Mouse (Mus musculus): Measurements from ENCODE around the gene Nhlrc3. TPM values are rescaled to one million over a fixed set of nuclear protein-coding genes. Genes with fewer than 3 reads are reported as not detected.
A peak's percentile ranks its signal among the peaks of the same experiment; 100 is the strongest.

Nhlrc3 gene
- polyA plus RNA-seq, 1 experiment from 2014 or later: 7.0 TPM

- Histone ChIP-seq H3K9ac (replicated peaks) (no peak overlapping the region), H3K4me3 (replicated peaks) (no peak overlapping the region), H3K36me3 (peaks cover 69% of the 10 kb centered on the region), H3K4me2 (no peak overlapping the region), H3K4me1 (peaks cover 16% of the 10 kb centered on the region), H3K27ac (replicated peaks) (no peak overlapping the region), H3K9me3 (replicated peaks) (no peaks in the 10 kb centered on the region), H3K27me3 (replicated peaks) (no peaks in the 10 kb centered on the region)
- ATAC-seq (ENCODE audit: low FRiP score): no peak
- WGBS: 90% methylated on average over 5 of the region's 5 CpGs
Measured at GRCm38 (mm10) chr3:53472061-53472460, 8.9 kb upstream of the Nhlrc3 start.

GRCm38 (mm10) chr3:53469650-53470049 lies 6.5 kb upstream of the Nhlrc3 start:
- no peak for ATAC-seq (ENCODE audit: low FRiP score)
- 94% methylated on average over 5 of the region's 5 CpGs for WGBS

DNA sequence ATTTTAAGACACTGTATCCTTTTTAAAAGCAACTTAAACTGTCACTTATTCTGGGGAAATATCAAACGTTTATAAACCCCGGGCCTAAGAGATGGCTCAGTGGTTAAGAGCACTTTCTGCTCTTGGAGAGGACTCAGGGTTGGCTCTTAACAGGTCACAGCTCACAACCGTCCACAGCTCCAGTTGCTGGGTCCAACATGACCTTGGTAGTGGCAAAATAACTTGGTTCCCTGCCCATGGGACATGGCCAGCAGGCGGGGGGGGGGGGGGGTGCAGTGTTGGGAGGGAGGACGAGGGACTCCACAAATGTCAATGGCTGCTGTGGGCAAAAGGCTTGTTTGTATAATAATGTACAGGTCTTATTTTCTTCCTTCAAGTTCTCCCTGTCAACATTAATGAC lies 4.2 kb upstream of the Nhlrc3 start:
- no peak for ATAC-seq (ENCODE audit: low FRiP score)
- 81% methylated on average over 5 of the region's 5 CpGs for WGBS
- Histone ChIP-seq H3K4me1 (peaks cover 48% of the 10 kb centered on the region), H3K27ac (replicated peaks) (no peak overlapping the region), H3K36me3 (peaks cover 28% of the 10 kb centered on the region), H3K4me2 (no peak overlapping the region), H3K9me3 (replicated peaks) (no peaks in the 10 kb centered on the region), H3K4me3 (replicated peaks) (no peak overlapping the region), H3K9ac (replicated peaks) (no peak overlapping the region), H3K27me3 (replicated peaks) (no peaks in the 10 kb centered on the region)

More at GRCm38 (mm10) chr3:53469650-53470049, 6.5 kb upstream of the Nhlrc3 start:
- Histone ChIP-seq H3K9ac (replicated peaks) (no peak overlapping the region), H3K27ac (replicated peaks) (no peak overlapping the region), H3K9me3 (replicated peaks) (no peaks in the 10 kb centered on the region), H3K4me2 (no peak overlapping the region), H3K4me1 (peaks cover 39% of the 10 kb centered on the region), H3K4me3 (replicated peaks) (no peak overlapping the region), H3K36me3 (peaks cover 51% of the 10 kb centered on the region), H3K27me3 (replicated peaks) (no peaks in the 10 kb centered on the region)

- H3K4me1 ChIP-seq: peaks cover 53% of the 10 kb centered on the region
- no peak for ATAC-seq (ENCODE audit: low FRiP score)
- no peak overlapping the region for H3K27ac ChIP-seq (replicated peaks)
- no peak overlapping the region for H3K4me3 ChIP-seq (replicated peaks)
- H3K4me2 ChIP-seq: peak overlapping the region; percentile 88
- no peaks in the 10 kb centered on the region for H3K27me3 ChIP-seq (replicated peaks)
- H3K9me3 ChIP-seq (replicated peaks): no peaks in the 10 kb centered on the region
- peaks cover 21% of the 10 kb centered on the region for H3K36me3 ChIP-seq
- no peak overlapping the region for H3K9ac ChIP-seq (replicated peaks)
- 57% methylated on average over 9 of the region's 9 CpGs for WGBS
Measured at GRCm38 (mm10) chr3:53466481-53466880, 3.3 kb upstream of the Nhlrc3 start.

GRCm38 (mm10) chr3:53465330-53465729 lies 2.2 kb upstream of the Nhlrc3 start:
- WGBS: 48% methylated on average over 6 of the region's 6 CpGs

DNA sequence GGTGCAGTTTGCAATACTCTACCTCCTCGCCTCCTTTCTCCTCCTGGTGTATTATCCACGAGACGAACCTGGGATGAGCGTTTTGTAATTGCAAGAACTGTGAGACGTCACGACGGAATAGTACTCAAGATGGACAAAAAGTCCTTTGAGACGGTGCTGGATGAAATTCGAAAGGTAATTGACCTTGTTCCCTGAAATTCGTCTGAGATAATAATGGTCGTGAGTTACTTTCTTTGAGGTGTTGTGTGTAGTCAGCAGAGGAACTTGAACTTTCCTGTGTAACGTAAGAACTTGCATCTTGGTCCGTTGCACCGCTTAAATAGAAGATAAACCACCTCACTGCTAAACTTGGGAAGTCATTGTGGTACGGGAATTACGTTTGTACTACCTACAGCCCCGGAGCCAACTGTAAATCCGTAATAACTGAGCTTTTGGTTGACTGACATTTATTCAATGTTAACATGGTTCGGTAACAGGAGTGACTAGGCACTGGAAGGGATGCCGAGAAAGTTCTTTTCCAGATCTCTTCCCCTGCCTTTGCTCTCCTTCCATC lies 1.1 kb upstream of the Nhlrc3 start:
- H3K4me1 ChIP-seq: peaks cover 63% of the 10 kb centered on the region
- WGBS: 0% methylated on average over 20 of the region's 20 CpGs
- H3K36me3 ChIP-seq: peaks cover 20% of the 10 kb centered on the region
- H3K4me2 ChIP-seq: peak overlapping the region; percentile 88
- H3K9ac ChIP-seq (replicated peaks): peak overlapping the region; percentile 84
- H3K9me3 ChIP-seq (replicated peaks): no peaks in the 10 kb centered on the region
- no peak for ATAC-seq (ENCODE audit: low FRiP score)
- peak overlapping the region; percentile 60 for H3K4me3 ChIP-seq (replicated peaks)
- no peaks in the 10 kb centered on the region for H3K27me3 ChIP-seq (replicated peaks)
- peak overlapping the region; percentile 93 for H3K27ac ChIP-seq (replicated peaks)

More at GRCm38 (mm10) chr3:53465330-53465729, 2.2 kb upstream of the Nhlrc3 start:
- H3K36me3 ChIP-seq: peaks cover 16% of the 10 kb centered on the region; the same call in 1 of the 2 replicates
- ATAC-seq (ENCODE audit: low FRiP score): no peak
- peak overlapping the region; percentile 88 for H3K4me2 ChIP-seq
- H3K4me3 ChIP-seq (replicated peaks): peak overlapping the region; percentile 28
- no peaks in the 10 kb centered on the region for H3K9me3 ChIP-seq (replicated peaks)
- H3K9ac ChIP-seq (replicated peaks): peak overlapping the region; percentile 30; the same call in 1 of the 2 replicates
- H3K27ac ChIP-seq (replicated peaks): no peak overlapping the region
- H3K4me1 ChIP-seq: peaks cover 60% of the 10 kb centered on the region
- no peaks in the 10 kb centered on the region for H3K27me3 ChIP-seq (replicated peaks)

GRCm38 (mm10) chr3:53463765-53464114 lies 608 bp upstream of the Nhlrc3 start:
- Histone ChIP-seq H3K27ac (replicated peaks) (peak overlapping the region; percentile 93), H3K4me1 (peaks cover 60% of the 10 kb centered on the region), H3K4me3 (replicated peaks) (peak overlapping the region; percentile 60), H3K36me3 (peaks cover 17% of the 10 kb centered on the region), H3K9me3 (replicated peaks) (no peaks in the 10 kb centered on the region), H3K4me2 (peak overlapping the region; percentile 88), H3K27me3 (replicated peaks) (no peaks in the 10 kb centered on the region), H3K9ac (replicated peaks) (peak overlapping the region; percentile 84)
- ATAC-seq (ENCODE audit: low FRiP score): peak; percentile 63
- under 1% methylated on average over 35 of the region's 35 CpGs for WGBS

DNA sequence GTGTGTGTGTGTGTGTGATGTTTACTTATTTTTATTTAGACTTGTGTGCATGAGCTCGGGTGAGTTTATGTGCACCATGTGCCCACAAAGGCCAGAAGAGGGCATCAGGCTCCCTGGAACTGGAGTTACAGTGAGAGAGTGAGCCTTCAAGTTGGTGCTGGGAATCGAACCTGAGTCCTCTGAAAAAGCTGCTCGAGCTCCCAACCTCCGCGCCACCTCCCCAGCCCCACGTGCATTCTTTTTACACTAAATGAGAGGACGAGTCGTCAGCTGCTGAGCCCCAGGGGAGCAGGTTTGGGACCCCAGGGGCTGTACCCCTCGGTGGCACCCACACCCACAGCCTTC lies 459 bp downstream of the Nhlrc3 start:
- Histone ChIP-seq H3K4me3 (replicated peaks) (peak overlapping the region; percentile 60), H3K27me3 (replicated peaks) (no peaks in the 10 kb centered on the region), H3K36me3 (peaks cover 26% of the 10 kb centered on the region), H3K9me3 (replicated peaks) (no peaks in the 10 kb centered on the region), H3K4me1 (peaks cover 53% of the 10 kb centered on the region), H3K9ac (replicated peaks) (peak overlapping the region; percentile 62), H3K4me2 (peak overlapping the region; percentile 80), H3K27ac (replicated peaks) (peak overlapping the region; percentile 93)
- no peak; the same call in 1 of the 2 replicates for ATAC-seq (ENCODE audit: low FRiP score)
- WGBS: 8% methylated on average over 9 of the region's 9 CpGs

DNA sequence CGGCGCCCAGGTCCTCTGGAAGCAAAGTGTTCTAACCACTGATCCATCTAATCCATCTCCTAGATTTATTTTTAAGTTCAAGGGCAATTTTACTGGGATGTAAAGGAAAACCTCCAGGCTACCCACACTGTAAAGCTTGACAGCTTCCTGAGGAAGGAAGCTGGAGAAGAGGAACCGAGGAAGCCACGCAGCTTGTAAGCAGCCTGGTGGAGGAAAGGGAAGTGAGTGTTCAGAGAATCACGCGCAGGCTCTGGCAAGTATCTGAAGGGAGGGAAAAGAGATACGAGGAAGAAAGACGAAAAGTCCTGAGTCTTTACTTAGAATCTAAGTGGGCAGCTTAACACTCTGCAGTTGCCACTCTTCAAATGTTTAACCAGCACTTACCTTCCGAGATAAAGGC lies 3.0 kb downstream of the Nhlrc3 start:
- Histone ChIP-seq H3K27ac (replicated peaks) (no peak overlapping the region), H3K9ac (replicated peaks) (no peak overlapping the region), H3K9me3 (replicated peaks) (no peaks in the 10 kb centered on the region), H3K4me3 (replicated peaks) (no peak overlapping the region), H3K36me3 (peaks cover 50% of the 10 kb centered on the region), H3K4me1 (peaks cover 27% of the 10 kb centered on the region), H3K27me3 (replicated peaks) (no peaks in the 10 kb centered on the region), H3K4me2 (no peak overlapping the region)
- no peak for ATAC-seq (ENCODE audit: low FRiP score)
- 91% methylated on average over 9 of the region's 9 CpGs for WGBS

- H3K9ac ChIP-seq (replicated peaks): no peak overlapping the region
- H3K4me2 ChIP-seq: no peak overlapping the region
- peaks cover 74% of the 10 kb centered on the region for H3K36me3 ChIP-seq
- no peak for ATAC-seq (ENCODE audit: low FRiP score)
- H3K27ac ChIP-seq (replicated peaks): no peak overlapping the region
- H3K4me3 ChIP-seq (replicated peaks): no peak overlapping the region
- no peaks in the 10 kb centered on the region for H3K9me3 ChIP-seq (replicated peaks)
- H3K4me1 ChIP-seq: peaks cover 18% of the 10 kb centered on the region
- 72% methylated on average over 5 of the region's 5 CpGs for WGBS
- H3K27me3 ChIP-seq (replicated peaks): no peaks in the 10 kb centered on the region
Measured at GRCm38 (mm10) chr3:53457750-53458149, 5.4 kb downstream of the Nhlrc3 start.

GRCm38 (mm10) chr3:53454984-53455383 lies 8.1 kb downstream of the Nhlrc3 start:
- no peaks in the 10 kb centered on the region for H3K9me3 ChIP-seq (replicated peaks)
- no peak overlapping the region for H3K4me2 ChIP-seq
- 0 out of 2 replicates have a peak, but pooled peaks cover 3% of the 10 kb centered on the region for H3K4me1 ChIP-seq
- H3K27ac ChIP-seq (replicated peaks): no peak overlapping the region
- peaks cover 90% of the 10 kb centered on the region for H3K36me3 ChIP-seq
- H3K9ac ChIP-seq (replicated peaks): no peak overlapping the region
- H3K27me3 ChIP-seq (replicated peaks): no peaks in the 10 kb centered on the region
- no peak overlapping the region for H3K4me3 ChIP-seq (replicated peaks)
- no peak for ATAC-seq (ENCODE audit: low FRiP score)
- 86% methylated on average over 7 of the region's 7 CpGs for WGBS

- 96% methylated on average over 6 of the region's 6 CpGs for WGBS
- H3K4me3 ChIP-seq (replicated peaks): no peak overlapping the region
- H3K9ac ChIP-seq (replicated peaks): no peak overlapping the region
- no peaks in the 10 kb centered on the region for H3K9me3 ChIP-seq (replicated peaks)
- no peak overlapping the region for H3K27ac ChIP-seq (replicated peaks)
- ATAC-seq (ENCODE audit: low FRiP score): no peak
- H3K36me3 ChIP-seq: peaks cover 88% of the 10 kb centered on the region
- no peak overlapping the region for H3K4me2 ChIP-seq
- no peaks in the 10 kb centered on the region for H3K27me3 ChIP-seq (replicated peaks)
- H3K4me1 ChIP-seq: no peaks in the 10 kb centered on the region
Measured at GRCm38 (mm10) chr3:53454561-53454960, 8.6 kb downstream of the Nhlrc3 start.

Data from neural tube, embryonic 15.5 days (tissue).